Mouse (Mus musculus): ENCODE data around the gene Disp2. TPM values are rescaled to one million over a fixed set of nuclear protein-coding genes. Genes with fewer than 3 reads are reported as not detected.
A peak's percentile ranks its signal among the peaks of the same experiment; 100 is the strongest.

Gene Disp2
- total RNA-seq (2015; ENCODE audit: low replicate concordance) (not detected in 2 replicates), total RNA-seq (2017; ENCODE audit: low replicate concordance) (0.26 TPM in 1 of 2 replicates, not detected in the other)

- peak; percentile 88 for ATAC-seq (replicated peaks; ENCODE audit: low FRiP score, poor library complexity, severe bottlenecking)
These were observed at the start of gene Disp2 for GRCm38 (mm10) chr2:118779504-118780480. Gene Disp2, plus strand, starts transcription at chr2:118779719.

- no peak for ATAC-seq (replicated peaks; ENCODE audit: low FRiP score, poor library complexity, severe bottlenecking)
These were observed 49.5 kb upstream of the Disp2 start for GRCm38 (mm10) chr2:118729816-118730621.

GRCm38 (mm10) chr2:118730622-118730915 is 49.0 kb upstream of the Disp2 start:
- no peak; the same call in 1 of the 2 replicates for ATAC-seq (replicated peaks; ENCODE audit: low FRiP score, poor library complexity, severe bottlenecking)

- ATAC-seq (replicated peaks; ENCODE audit: low FRiP score, poor library complexity, severe bottlenecking) = no peak
These were observed 47.5 kb upstream of the Disp2 start for GRCm38 (mm10) chr2:118731981-118732380.

- ATAC-seq (replicated peaks; ENCODE audit: low FRiP score, poor library complexity, severe bottlenecking) = no peak
These were observed 46.2 kb upstream of the Disp2 start for GRCm38 (mm10) chr2:118733341-118733740.

- ATAC-seq (replicated peaks; ENCODE audit: low FRiP score, poor library complexity, severe bottlenecking) = no peak
These were observed 39.2 kb upstream of the Disp2 start for GRCm38 (mm10) chr2:118740341-118740740.

GRCm38 (mm10) chr2:118741183-118741582 is 38.3 kb upstream of the Disp2 start:
- no peak for ATAC-seq (replicated peaks; ENCODE audit: low FRiP score, poor library complexity, severe bottlenecking)

GRCm38 (mm10) chr2:118743261-118743943 is 36.1 kb upstream of the Disp2 start:
- ATAC-seq (replicated peaks; ENCODE audit: low FRiP score, poor library complexity, severe bottlenecking) = peak; percentile 67

- ATAC-seq (replicated peaks; ENCODE audit: low FRiP score, poor library complexity, severe bottlenecking) = no peak
These were observed 34.9 kb upstream of the Disp2 start for GRCm38 (mm10) chr2:118744621-118745020.

GRCm38 (mm10) chr2:118745232-118745884 is 34.2 kb upstream of the Disp2 start, which contains the start of gene Inafm2:
Gene Inafm2, plus strand, starts transcription at chr2:118745758.
- ATAC-seq (replicated peaks; ENCODE audit: low FRiP score, poor library complexity, severe bottlenecking) = peak; percentile 69

GRCm38 (mm10) chr2:118745915-118746901 is 33.3 kb upstream of the Disp2 start:
- ATAC-seq (replicated peaks; ENCODE audit: low FRiP score, poor library complexity, severe bottlenecking) = peak; percentile 25; the same call in 1 of the 2 replicates

- ATAC-seq (replicated peaks; ENCODE audit: low FRiP score, poor library complexity, severe bottlenecking) = no peak
These were observed 32.1 kb upstream of the Disp2 start for GRCm38 (mm10) chr2:118747301-118747960.

- no peak for ATAC-seq (replicated peaks; ENCODE audit: low FRiP score, poor library complexity, severe bottlenecking)
These were observed 30.1 kb upstream of the Disp2 start for GRCm38 (mm10) chr2:118749341-118749884.

- ATAC-seq (replicated peaks; ENCODE audit: low FRiP score, poor library complexity, severe bottlenecking) = no peak
These were observed 29.0 kb upstream of the Disp2 start for GRCm38 (mm10) chr2:118750476-118750875.

- 0 out of 2 replicates have a peak, but pooled peaks have one; percentile 33 for ATAC-seq (replicated peaks; ENCODE audit: low FRiP score, poor library complexity, severe bottlenecking)
These were observed 27.4 kb upstream of the Disp2 start for GRCm38 (mm10) chr2:118751896-118752791.

GRCm38 (mm10) chr2:118752792-118753108 is 26.8 kb upstream of the Disp2 start:
- ATAC-seq (replicated peaks; ENCODE audit: low FRiP score, poor library complexity, severe bottlenecking) = no peak

GRCm38 (mm10) chr2:118754143-118754542 is 25.4 kb upstream of the Disp2 start:
- no peak for ATAC-seq (replicated peaks; ENCODE audit: low FRiP score, poor library complexity, severe bottlenecking)

Data from erythroid progenitor cell, adult 5-6 weeks (primary cell).